Mouse (Mus musculus) left cerebral cortex, adult 9 months (tissue): ENCODE results near the gene Tmem74b.

ENCODE experiments used
- DNase-seq, 2 experiments: peaks; one replicate each; pipeline ENCODE4 v3.0.0; 2022; ENCODE audit warnings: low spot score in 2 of 2

The Tmem74b gene

GRCm38 (mm10) chr2:151742084-151742483, 40.3 kb downstream of the Tmem74b start:
- DNase-seq, result no peak

GRCm38 (mm10) chr2:151742850-151743679, 41.3 kb downstream of the Tmem74b start:
- DNase-seq, result no peak

GRCm38 (mm10) chr2:151743845-151744244, 42.0 kb downstream of the Tmem74b start, which contains the start of gene Psmf1:
TSS of gene Psmf1 (minus strand) at chr2:151744186.
- DNase-seq, result no peak

- DNase-seq, result peak in 1 of 2 experiments; percentile 85
These were observed 46.3 kb downstream of the Tmem74b start for GRCm38 (mm10) chr2:151747847-151748705.

GRCm38 (mm10) chr2:151751330-151751729, 49.5 kb downstream of the Tmem74b start:
- no peak for DNase-seq

- DNase-seq, result no peak
These were observed 54.7 kb downstream of the Tmem74b start for GRCm38 (mm10) chr2:151756277-151757061.

- no peak for DNase-seq
These were observed 55.6 kb downstream of the Tmem74b start for GRCm38 (mm10) chr2:151757451-151757850.

GRCm38 (mm10) chr2:151758806-151759353, 57.1 kb downstream of the Tmem74b start:
- no peak for DNase-seq
